Mouse (Mus musculus) liver, adult 2 months (tissue): ENCODE measurements around the gene Noc3l.

Experiments
- CTCF ChIP-seq: fragments of 200-500 bp; IDR thresholded peaks from 2 replicates; pipeline ENCODE4 v1.5.1; 2011; ENCODE audit warnings: low read depth, low read length, control low read depth
- POLR2A ChIP-seq: fragments of 200-500 bp; IDR thresholded peaks from 2 replicates; pipeline ENCODE4 v1.6.1; 2011; ENCODE audit warnings: low read length, control low read depth; ENCODE audit not compliant: insufficient read depth; ENCODE audit errors: extremely low read depth

DNA sequence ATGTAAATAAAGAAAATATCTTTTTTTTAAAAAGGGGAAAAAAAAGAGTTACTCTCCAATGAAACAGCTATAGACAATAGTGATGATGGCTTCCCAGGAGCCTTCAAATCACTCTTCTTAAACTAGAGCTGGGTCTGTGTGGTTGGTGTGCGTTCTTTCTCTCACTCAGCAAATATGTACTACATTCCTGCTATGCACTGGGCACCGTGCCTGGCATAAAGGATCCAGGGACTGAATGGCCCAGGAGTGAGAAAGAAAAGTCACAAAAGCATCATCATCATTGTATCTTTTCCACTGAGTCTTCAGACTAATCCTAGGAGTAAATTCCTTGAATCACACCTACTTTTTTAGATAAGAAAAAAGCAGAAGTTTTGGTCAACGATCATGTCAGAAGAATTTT is 61.9 kb downstream of the Noc3l start:
- TF ChIP-seq CTCF: no peak
- no peak for TF ChIP-seq POLR2A
